Mouse (Mus musculus) adrenal gland (tissue): ENCODE data around the gene Cdk4.

Experiments
- intact Hi-C: fragments of 180-260 bp; cut with DNase I; formaldehyde crosslinking; loops from one replicate; pipeline ENCODE4 v1.15.1; 2025

Cdk4 gene

DNA sequence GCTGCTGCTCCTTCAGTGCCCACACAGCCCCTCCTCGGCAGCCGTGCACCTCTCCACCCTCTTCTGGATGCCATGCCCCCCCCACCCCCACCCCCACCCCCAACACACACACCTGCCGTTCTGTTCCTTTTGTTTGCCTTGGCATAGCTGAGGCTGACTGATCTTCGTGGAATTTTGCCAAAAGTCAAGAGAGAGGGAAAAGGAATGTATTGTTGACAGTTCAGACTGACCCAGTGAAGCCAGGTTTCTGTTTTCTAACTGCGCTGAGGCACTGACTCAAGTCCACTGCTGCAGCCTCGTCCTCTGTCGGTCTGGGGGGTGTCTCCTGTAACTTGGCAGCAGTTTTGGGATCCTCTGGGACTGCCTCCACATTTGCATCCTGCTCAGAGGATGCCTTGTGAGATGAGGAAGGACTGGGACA, 31.1 kb downstream of the Cdk4 start:
- intact Hi-C loops = no loop called here

GRCm38 (mm10) chr10:127098514-127098913, 35.2 kb downstream of the Cdk4 start:
- intact Hi-C loops = no loop called here

DNA sequence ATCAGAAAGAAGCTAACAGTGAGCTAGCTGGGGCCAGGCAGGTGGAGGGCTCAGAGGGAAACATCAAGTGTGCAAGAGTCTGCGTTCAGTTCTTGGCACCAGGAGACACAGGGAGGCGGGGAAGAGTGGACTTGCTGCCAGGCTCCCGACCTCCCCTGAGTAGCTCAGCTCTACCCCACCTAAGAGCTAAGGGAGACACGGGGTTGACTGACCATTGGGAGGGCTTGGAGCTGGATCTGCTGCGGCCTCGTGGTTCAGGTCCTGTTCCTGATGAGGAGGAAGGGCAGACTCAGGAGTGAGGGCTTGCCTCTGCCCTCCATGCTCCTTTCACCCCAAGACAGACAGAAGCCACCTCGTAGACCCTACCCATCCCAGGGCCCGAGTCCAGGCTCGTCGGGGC, 35.9 kb downstream of the Cdk4 start:
- intact Hi-C loops = no loop called here

DNA sequence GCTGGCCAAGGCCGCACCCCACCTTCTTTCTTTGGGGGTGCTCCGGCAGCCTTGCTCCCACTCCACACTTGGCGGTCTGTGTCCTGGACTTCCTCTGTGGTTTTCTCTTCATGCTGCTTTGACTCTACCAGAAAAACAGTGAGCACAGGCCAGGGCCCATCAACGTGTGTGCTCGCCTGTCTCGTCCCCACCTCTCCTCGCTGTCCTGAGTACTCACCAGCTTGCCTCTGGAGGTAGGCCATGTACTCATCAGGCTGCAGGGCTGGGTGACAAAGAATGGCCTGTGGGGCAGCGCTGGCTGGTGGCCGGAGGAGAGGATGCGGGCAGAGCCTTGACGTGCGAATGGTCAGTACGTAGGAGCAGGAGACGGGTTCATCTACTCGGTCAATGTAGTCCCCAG, 36.5 kb downstream of the Cdk4 start:
- intact Hi-C loops = no loop called here

DNA sequence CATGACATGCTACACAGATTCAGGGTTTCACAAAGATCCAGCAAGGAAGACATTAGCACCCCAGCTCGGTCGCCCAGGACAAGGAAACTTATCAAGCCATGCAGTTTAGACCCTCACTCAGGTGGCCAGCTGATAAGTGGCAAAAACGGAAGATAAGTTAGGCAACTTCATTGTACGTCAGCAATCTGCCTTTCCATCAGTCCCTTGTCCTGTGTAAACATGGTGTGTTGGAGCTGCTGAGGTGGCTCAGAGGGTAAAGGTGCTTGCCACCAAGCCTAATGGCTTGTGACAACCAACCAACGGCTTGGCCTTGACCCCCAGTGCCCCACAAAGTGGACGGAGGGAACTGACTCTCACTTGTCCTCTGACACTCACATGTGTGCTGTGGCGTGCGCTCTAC, 37.1 kb downstream of the Cdk4 start:
- intact Hi-C loops = no loop called here

GRCm38 (mm10) chr10:127101151-127101550, 37.8 kb downstream of the Cdk4 start:
- intact Hi-C loops = no loop called here

DNA sequence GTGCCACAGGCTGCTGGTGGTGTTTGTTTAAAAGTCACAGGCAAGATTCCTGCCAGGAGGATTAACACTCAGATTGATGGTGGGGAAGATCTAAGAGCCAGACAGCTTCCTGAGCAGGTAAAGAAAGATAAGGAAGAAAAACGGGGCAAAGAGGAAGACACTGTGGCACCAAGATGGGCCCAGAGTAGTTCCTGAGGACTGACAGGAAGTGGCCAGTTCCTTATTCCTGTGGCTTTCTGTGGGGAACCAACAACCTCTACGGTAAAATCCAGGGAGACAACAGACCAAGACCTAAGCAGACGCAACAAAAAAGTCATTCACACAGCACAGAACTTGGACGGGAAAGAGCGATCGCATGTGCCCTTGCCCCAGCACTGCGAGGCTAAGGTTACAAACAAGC, 40.3 kb downstream of the Cdk4 start:
- intact Hi-C loops = no loop called here

- intact Hi-C loops = no loop called here
Observed at GRCm38 (mm10) chr10:127107563-127108261, 44.4 kb downstream of the Cdk4 start.

- intact Hi-C loops = no loop called here
Observed at GRCm38 (mm10) chr10:127108262-127108583, 44.9 kb downstream of the Cdk4 start.

- intact Hi-C loops = no loop called here
Observed at GRCm38 (mm10) chr10:127111001-127111887, 47.9 kb downstream of the Cdk4 start.

GRCm38 (mm10) chr10:127114408-127114807, 51.1 kb downstream of the Cdk4 start:
- intact Hi-C loops = no loop called here

- intact Hi-C loops = no loop called here
Observed at GRCm38 (mm10) chr10:127115068-127115467, 51.7 kb downstream of the Cdk4 start.
